Mouse (Mus musculus): ENCODE measurements around the gene Sptbn1.
A peak's percentile ranks its signal among the peaks of the same experiment; 100 is the strongest.

Sptbn1 gene

GRCm38 (mm10) chr11:30267892-30268647, at the start of gene Sptbn1:
Sptbn1 (minus strand) TSS chr11:30268175.
- DNase-seq, result peak; percentile 79

- no peak for DNase-seq
Measured at GRCm38 (mm10) chr11:30294279-30294678, 26.3 kb upstream of the Sptbn1 start.

DNA sequence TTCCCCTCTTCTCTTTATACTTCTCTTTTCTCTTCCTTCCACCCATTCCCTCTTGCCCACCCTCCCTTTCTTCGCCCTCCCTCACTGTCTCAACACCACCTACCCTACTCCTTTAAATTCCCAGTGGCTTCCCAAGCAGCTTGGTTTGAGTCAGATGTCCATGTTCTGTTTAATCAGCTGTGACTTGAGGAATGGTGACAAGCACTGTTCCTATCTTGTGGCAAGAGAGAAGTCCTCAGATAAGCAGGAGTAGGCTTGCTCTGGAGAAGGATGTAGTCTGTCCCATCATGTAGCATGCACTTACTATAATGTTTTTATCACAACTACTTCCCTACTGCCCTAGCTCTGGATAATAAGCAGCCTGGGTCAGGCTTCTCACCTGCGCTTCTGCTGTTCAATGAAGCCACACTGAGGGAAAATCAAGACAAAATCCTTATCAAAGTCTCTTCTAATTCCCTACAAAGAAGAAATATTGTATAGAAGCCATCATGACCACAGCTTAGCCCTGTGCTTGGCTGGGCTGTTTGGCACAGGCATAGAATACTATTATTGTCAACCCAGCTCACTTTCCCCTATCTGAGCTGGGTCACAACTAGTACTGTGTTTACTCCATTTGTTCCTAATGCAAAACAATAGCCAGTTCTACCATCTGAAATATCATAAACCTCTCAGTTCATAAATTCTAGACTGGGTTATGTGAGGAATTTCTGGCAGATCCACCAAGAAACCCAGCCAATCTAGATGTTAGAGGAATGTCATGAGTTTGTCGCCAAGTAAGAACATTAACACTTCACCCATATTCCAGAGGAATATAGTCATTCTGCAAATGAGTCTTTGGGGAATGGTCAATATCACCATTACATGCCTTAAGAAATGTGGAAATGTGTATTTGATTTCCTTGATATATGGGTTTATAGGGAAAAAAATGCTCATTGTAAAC, 24.5 kb upstream of the Sptbn1 start:
- no peak for DNase-seq

- DNase-seq, result no peak
Measured at GRCm38 (mm10) chr11:30291155-30291554, 23.2 kb upstream of the Sptbn1 start.

DNA sequence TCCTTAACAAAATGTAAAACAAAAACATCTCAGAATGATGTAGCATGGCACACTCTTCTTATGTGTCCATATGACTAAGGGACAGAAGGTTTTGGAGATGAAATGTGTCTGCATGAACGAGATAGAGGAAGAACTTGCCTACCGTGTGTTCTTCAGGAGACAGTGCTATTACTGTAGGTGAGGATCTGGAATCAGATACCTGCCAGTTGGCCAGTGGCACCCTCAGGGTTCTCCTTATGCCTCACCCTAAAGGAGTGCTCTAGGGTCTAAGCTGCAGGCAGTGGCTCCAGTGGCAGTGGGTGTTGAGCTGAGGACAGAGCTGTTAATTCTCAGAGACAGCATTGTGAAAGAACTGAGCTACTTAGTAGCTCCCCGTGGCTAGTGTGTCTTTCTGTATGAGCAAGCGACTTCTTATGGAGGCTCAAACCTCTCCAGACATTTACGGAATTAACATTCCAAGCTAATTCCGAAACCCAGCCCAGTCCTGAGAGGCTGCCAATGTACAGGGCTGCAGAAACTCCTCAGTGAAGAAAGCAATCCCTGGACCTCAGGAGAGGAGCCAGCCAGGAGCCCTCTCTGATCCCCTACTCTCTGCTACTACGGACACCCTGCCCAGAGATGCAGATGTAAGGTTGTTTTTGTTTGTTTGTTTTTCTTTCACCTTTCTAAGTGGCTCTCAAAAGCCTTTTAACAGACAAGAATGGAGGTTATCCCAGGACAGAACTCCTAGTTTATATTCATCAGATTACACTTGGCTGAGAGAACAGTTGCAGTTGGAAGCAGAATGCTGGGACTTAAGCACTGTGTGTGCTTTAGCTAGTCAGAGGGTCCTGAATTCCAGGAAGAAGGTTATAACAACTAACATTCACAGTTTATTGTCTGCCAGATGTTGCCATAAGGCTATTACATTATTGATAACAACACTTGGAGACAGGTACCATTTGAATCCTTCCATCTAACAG, 21.8 kb upstream of the Sptbn1 start:
- DNase-seq, result no peak

DNA sequence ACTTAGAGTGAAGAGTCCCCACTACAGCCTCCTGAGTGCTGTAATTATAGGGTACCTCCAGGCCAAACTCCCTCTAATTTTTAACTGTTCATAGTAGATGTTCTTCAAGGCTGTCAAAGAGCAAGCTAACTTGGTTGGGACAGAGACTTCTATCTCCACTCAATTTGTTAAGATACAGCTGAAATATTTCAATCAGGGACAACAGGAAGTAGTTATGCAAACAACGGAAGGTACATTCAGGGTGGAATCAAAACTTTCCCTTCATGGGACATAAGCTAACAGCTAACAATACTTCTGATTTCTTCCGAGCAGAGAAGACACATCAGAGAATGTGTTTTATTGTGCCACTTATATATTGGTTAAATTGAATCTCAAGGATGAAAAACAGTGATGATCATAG, 20.1 kb upstream of the Sptbn1 start:
- DNase-seq, result no peak

DNA sequence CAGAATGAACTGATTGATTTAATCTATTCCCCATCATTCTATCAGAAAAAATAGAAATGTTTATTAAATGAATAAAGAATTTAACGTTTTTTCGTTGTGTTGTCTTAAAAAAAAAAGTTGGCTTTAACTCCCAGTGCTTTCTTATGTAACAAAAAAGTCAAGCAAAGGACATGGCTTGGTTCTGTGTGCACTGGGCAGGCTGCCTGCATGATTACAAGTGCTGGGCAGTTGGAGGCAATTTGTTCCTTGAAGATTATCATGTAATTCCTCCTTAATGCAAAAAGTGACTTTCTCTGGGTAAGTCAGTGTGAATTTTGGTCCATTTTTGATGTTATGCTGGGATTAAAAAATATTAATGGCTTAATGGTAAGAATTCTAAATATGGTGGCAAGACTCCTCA, 15.7 kb upstream of the Sptbn1 start:
- no peak for DNase-seq

DNA sequence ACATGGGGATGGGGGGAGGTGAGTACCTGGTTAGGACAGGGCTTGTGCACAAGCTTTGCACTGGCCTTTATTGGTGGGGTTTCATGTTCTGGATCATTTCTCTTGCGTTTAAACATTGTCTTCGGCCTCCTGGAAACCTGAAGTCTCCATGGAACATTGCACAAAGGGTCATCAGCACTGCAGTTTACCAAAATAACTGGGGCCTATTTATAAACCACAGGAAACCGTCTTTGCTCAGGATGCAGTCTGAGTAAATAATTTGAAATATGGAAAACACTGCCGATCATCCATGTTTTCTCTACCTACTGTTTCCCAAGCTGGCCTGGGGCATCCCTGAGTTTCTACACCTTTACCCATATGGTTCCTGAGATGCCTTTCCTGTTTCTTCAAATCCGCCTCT, 13.1 kb upstream of the Sptbn1 start:
- no peak for DNase-seq

GRCm38 (mm10) chr11:30279278-30279677, 11.3 kb upstream of the Sptbn1 start:
- DNase-seq, result no peak

- no peak for DNase-seq
Measured at GRCm38 (mm10) chr11:30275436-30276031, 7.6 kb upstream of the Sptbn1 start.

GRCm38 (mm10) chr11:30269524-30269923, 1.5 kb upstream of the Sptbn1 start:
- DNase-seq, result no peak

DNA sequence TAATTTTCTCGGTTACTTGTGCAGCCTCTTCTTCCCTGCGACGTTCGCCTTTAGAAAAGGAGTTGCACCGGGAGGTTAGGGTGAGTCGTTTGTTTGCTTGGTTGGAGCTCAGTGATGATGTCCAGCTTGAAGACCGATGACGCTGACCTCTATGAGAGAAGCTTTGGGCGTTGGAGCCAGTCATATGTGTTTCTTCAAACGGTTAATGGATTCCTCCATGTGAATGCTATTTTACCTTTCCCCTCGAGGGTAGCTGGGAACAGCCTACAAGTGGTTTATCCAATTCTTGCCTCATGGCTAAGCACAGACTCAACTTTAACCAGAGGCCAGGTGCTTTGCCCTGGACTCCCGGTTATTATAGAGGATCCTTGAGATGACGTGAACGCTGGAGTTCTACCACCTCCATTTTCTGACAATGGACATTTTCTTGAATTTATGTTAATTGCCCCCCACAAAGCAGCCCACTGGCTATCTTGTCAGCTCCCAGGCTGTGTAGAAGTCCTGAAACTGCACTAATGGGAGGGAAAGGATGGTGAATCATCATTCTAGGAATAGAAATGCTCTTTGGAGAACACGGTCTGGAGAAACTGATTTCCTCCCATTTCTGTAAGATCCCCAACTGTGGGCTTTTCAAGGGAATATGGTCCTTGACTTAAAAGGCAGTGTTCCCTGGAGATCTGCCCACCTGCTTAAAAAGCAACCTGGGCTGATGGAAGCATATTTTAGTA, 837 bp upstream of the Sptbn1 start:
- no peak for DNase-seq

DNA sequence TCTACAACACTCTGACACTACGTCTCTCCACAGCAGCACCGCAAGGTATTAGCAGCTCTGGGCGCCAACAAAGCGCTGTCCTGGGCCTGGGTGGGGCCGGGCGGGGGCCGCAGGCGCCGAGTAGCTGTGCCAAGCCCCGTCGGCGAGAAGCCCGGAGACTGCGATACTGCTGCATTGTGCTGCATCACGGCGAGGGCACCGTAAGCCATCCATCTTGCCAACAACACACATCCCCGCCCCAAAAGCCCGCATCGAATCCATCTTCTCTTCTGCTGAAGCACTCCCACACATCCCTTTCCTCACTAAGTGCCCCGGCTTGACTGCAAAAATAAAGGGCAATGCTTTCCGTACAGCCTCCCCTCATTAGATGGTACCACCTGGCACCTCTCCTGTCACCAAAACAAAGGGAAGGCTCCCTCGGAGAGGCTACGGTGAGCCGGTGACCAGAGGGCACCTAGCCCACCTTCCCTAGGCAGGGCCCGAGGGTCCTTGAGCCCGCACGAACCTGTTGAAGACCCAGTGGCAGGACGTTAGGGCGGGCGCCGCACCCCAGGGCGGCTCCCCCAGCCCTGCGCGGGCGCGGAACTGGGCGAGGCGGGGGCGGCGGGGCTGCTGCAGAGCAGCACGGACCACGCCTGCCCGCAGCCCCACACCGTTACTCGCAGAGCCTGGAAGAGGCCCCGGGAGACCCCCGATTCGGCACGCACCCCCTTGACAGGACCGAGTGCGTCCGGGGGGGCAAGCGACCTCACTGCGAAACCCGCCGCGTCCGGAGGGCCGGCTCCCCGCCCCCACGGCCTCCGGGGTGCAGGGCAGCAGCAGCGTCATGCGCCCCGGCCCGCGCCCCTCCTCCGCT, 711 bp downstream of the Sptbn1 start:
- peak; percentile 70 for DNase-seq

- no peak for DNase-seq
Measured at GRCm38 (mm10) chr11:30266691-30267035, 1.3 kb downstream of the Sptbn1 start.

DNA sequence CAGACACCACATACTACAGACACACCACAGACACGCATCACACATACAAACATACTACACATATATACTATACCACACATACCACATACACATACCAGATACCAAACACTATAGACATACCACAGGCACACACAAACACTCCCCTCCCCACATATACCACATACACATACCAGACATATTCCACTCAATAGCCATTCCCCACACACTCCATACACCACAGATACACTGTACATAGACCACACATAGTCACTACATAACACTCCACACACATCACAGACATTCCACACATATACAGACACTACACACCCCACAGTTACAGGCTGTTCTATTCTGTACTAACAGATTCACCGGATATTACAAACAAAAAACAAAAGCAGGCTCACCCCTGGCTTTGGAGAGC, 2.3 kb downstream of the Sptbn1 start:
- DNase-seq, result no peak

GRCm38 (mm10) chr11:30263627-30264026, 4.3 kb downstream of the Sptbn1 start:
- no peak for DNase-seq

- DNase-seq, result no peak
Measured at GRCm38 (mm10) chr11:30258739-30259350, 9.1 kb downstream of the Sptbn1 start.

GRCm38 (mm10) chr11:30257812-30258211, 10.2 kb downstream of the Sptbn1 start:
- peak; percentile 51 for DNase-seq

DNA sequence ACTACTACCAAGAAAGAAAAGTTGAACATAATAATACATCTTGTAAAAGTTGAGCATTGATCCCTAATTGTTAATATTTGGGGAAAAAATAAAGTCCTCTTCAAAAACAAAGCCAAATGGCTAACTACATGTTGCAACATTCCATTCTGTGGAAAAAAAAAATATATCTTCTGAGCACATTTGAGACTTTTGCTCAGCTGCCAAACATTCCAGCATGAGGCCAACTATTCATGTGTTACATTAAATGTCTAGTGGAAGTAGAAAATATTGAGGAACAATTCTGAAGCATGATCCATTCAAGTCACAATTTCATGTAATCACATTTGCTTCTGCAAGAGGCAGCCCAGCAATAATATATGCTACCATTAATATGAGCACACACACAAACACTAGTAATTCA, 10.9 kb downstream of the Sptbn1 start:
- no peak for DNase-seq

GRCm38 (mm10) chr11:30256491-30256890, 11.5 kb downstream of the Sptbn1 start:
- no peak for DNase-seq

Measured in cerebellum, adult 11 months (tissue).